Mouse (Mus musculus) forebrain, postnatal 0 days (tissue): ENCODE results near the gene Trarg1. TPM values are rescaled to one million over a fixed set of nuclear protein-coding genes. Genes with fewer than 3 reads are reported as not detected.

Experiments
- ATAC-seq: fragments of 200-750 bp; cut with Nextera tagmentation; 2 replicates; pipeline ENCODE4 v1.8.0; 2017; ENCODE audit warnings: mild to moderate bottlenecking, moderate library complexity
- DNase-seq: peaks from one replicate; pipeline ENCODE4 v3.0.0-alpha.2; 2015
- H3K27ac ChIP-seq: fragments of 300-500 bp; sonication (generic); 2 replicates; pipeline ENCODE4 v1.5.1; 2014; ENCODE audit warnings: low read depth, mild to moderate bottlenecking, antibody characterized with exemption, low read length, moderate library complexity, mixed read lengths
- H3K27me3 ChIP-seq: fragments of 300-500 bp; sonication (generic); 2 replicates; pipeline ENCODE4 v1.6.1; 2014; ENCODE audit warnings: mild to moderate bottlenecking, low read length, mixed read lengths; ENCODE audit not compliant: insufficient read depth
- H3K36me3 ChIP-seq: fragments of 300-500 bp; sonication (generic); 2 replicates; pipeline ENCODE4 v1.6.1; 2014; ENCODE audit warnings: mild to moderate bottlenecking, moderate library complexity; ENCODE audit not compliant: insufficient read depth
- H3K4me1 ChIP-seq: fragments of 300-500 bp; sonication (generic); 2 replicates; pipeline ENCODE4 v1.6.1; 2014; ENCODE audit warnings: antibody characterized with exemption; ENCODE audit not compliant: insufficient read depth
- H3K4me2 ChIP-seq: fragments of 300-500 bp; sonication (generic); 2 replicates; pipeline ENCODE4 v1.6.1; 2014; ENCODE audit warnings: low read depth, mild to moderate bottlenecking, moderate library complexity
- H3K4me3 ChIP-seq: fragments of 300-500 bp; sonication (generic); 2 replicates; pipeline ENCODE4 v1.5.1; 2014; ENCODE audit warnings: low read depth, low read length, mixed read lengths
- H3K9ac ChIP-seq: fragments of 300-500 bp; sonication (generic); 2 replicates; pipeline ENCODE4 v1.6.1; 2014; ENCODE audit warnings: mild to moderate bottlenecking
- H3K9me3 ChIP-seq: fragments of 300-500 bp; sonication (generic); 2 replicates; pipeline ENCODE4 v1.6.1; 2016; ENCODE audit warnings: low read length
- CTCF ChIP-seq: sonication (generic); IDR thresholded peaks from 2 replicates; pipeline ENCODE4 v1.5.1; 2016; ENCODE audit warnings: antibody characterized with exemption, control low read depth, low read depth
- WGBS: fragments of 180-500 bp; shearing (Covaris S2); extraction: QIAGEN DNeasy Blood & Tissue Kit; methylation state at CpG from one replicate; pipeline ENCODE4 v1.1.7; 2014; 5-methylcytosine and 5-hydroxymethylcytosine counted together
- polyA plus RNA-seq: library from polyadenylated mRNA; unstranded; fragments of >200 nt; fragmentation: Nextera tagmentation; extraction: Ambion mirVana; gene quantifications from 2 replicates; pipeline ENCODE4 v1.2.1, GENCODE M21; 2015
- total RNA-seq: library from RNA; depleted of rRNA; stranded (reverse); fragments of >200 nt; gene quantifications from 2 replicates; pipeline ENCODE4 v1.2.3, GENCODE M21; 2014; rRNA removed

The Trarg1 gene
- total and polyA plus RNA-seq, 2 experiments from 2014 or later: 0.19 to 0.40 TPM

GRCm38 (mm10) chr11:76734560-76734959 is 55.0 kb downstream of the Trarg1 start:
- Histone ChIP-seq H3K4me1 (no peaks in the 10 kb centered on the region), H3K36me3 (peaks cover 47% of the 10 kb centered on the region), H3K27ac (no peak overlapping the region), H3K4me2 (no peak overlapping the region), H3K9me3 (no peaks in the 10 kb centered on the region), H3K9ac (no peak overlapping the region), H3K27me3 (no peaks in the 10 kb centered on the region), H3K4me3 (no peak overlapping the region)
- 62% methylated on average over 3 of the region's 3 CpGs for WGBS
- ATAC-seq (no peak), DNase-seq (no peak)
- no peak for TF ChIP-seq CTCF

- ATAC-seq: no peak
- H3K4me3 ChIP-seq: no peak overlapping the region
- H3K4me1 ChIP-seq: no peaks in the 10 kb centered on the region
- DNase-seq: no peak
- H3K36me3 ChIP-seq: peaks cover 45% of the 10 kb centered on the region
- TF ChIP-seq CTCF: no peak
- H3K27ac ChIP-seq: no peak overlapping the region
- 84% methylated on average over 4 of the region's 4 CpGs for WGBS
- H3K9ac ChIP-seq: no peak overlapping the region
- no peaks in the 10 kb centered on the region for H3K9me3 ChIP-seq
- no peak overlapping the region for H3K4me2 ChIP-seq
- H3K27me3 ChIP-seq: no peaks in the 10 kb centered on the region
Observed at GRCm38 (mm10) chr11:76735753-76736324, 56.2 kb downstream of the Trarg1 start.

DNA sequence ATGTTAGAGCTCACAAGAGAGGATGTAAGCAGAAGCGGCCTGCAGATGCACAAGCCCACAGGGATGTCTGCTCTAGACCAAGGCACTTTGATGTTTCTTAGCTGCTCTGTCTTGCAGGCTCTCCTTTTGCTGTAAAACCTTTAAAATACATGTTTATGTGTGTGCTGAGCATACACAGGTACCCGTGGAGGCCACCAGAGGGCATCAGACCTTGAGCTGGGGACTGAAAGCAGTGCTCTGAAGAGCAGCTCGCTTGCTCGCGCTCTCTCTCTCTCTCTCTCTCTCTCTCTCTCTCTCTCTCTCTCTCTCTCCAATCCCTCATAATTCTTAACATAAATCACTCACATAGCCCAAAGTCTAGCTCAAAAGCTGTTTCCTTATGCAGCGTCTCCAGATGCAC is 59.5 kb downstream of the Trarg1 start:
- Histone ChIP-seq H3K9me3 (no peaks in the 10 kb centered on the region), H3K4me3 (no peak overlapping the region), H3K4me1 (no peaks in the 10 kb centered on the region), H3K9ac (no peak overlapping the region), H3K4me2 (no peak overlapping the region), H3K27me3 (no peaks in the 10 kb centered on the region), H3K27ac (no peak overlapping the region), H3K36me3 (peaks cover 41% of the 10 kb centered on the region)
- DNase-seq (peak; percentile 22), ATAC-seq (no peak; the same call in 1 of the 2 replicates)
- peak; percentile 57 for TF ChIP-seq CTCF
- whole genome bisulfite sequencing: 78% methylated on average over 6 of the region's 6 CpGs

DNA sequence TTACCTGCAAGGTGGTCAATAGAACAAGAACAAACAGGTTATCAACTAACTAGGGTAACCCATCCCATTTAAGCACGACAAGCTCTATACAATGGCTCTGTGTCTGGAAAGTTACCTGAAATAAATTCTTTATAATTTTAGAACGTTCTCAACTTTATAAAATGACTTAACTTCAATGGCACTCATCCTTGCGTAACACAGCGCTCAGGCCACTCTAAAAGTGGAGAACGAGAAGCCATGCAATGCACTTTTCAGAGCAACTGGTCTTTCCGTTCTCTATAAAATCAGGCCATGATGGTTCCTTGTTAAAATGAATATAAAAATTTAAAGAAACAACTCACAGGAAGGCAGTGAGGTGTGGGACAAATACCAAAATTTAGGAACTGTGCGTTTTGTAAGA is 62.9 kb downstream of the Trarg1 start:
- Histone ChIP-seq H3K36me3 (peaks cover 43% of the 10 kb centered on the region), H3K9me3 (no peaks in the 10 kb centered on the region)
- no peak for DNase-seq

GRCm38 (mm10) chr11:76744550-76744949 is 64.9 kb downstream of the Trarg1 start:
- ATAC-seq (peak; percentile 40), DNase-seq (peak; percentile 74)
- Histone ChIP-seq H3K4me3 (no peak overlapping the region), H3K4me2 (no peak overlapping the region), H3K27me3 (no peaks in the 10 kb centered on the region), H3K36me3 (peaks cover 59% of the 10 kb centered on the region), H3K27ac (no peak overlapping the region), H3K4me1 (no peaks in the 10 kb centered on the region), H3K9ac (no peak overlapping the region), H3K9me3 (no peaks in the 10 kb centered on the region)
- WGBS: 54% methylated on average over 7 of the region's 7 CpGs
- peak; percentile 67 for TF ChIP-seq CTCF

More for the DNA sequence above, 62.9 kb downstream of the Trarg1 start:
- no peaks in the 10 kb centered on the region for H3K4me1 ChIP-seq
- 99% methylated on average over 7 of the region's 7 CpGs for WGBS
- no peak overlapping the region for H3K9ac ChIP-seq
- no peak overlapping the region for H3K4me2 ChIP-seq
- TF ChIP-seq CTCF: no peak
- no peak for ATAC-seq
- H3K27ac ChIP-seq: no peak overlapping the region
- H3K27me3 ChIP-seq: no peaks in the 10 kb centered on the region
- no peak overlapping the region for H3K4me3 ChIP-seq

DNA sequence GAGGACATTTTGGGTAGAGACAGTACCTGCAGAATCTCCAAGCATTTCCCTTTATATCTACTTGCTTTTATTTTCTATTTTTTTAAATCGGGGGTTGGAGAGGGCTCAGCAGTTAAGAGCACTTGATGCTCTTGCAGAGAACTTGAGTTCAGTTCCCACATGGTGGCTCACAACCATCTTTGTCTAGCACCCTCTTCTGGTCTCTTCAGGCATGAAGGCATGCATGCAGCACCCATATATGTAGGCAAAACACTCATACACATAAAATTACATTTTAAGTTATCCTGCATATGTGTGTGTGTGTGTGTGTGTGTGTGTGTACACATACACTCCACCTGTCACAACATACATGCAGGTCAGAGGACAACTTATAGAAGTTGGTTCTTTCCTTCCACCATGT is 66.3 kb downstream of the Trarg1 start:
- no peak for DNase-seq
- peaks cover 63% of the 10 kb centered on the region for H3K36me3 ChIP-seq

More for the DNA sequence above, 66.3 kb downstream of the Trarg1 start:
- Histone ChIP-seq H3K4me3 (no peak overlapping the region), H3K27me3 (no peaks in the 10 kb centered on the region), H3K9ac (no peak overlapping the region), H3K27ac (no peak overlapping the region), H3K4me2 (no peak overlapping the region), H3K4me1 (no peaks in the 10 kb centered on the region), H3K9me3 (no peaks in the 10 kb centered on the region)
- WGBS: 97% methylated on average over 1 of the region's 1 CpGs
- no peak for TF ChIP-seq CTCF
- ATAC-seq: no peak

Other genes starting within 250 kb of the Trarg1 start
- 241 and 262 TPM in 2 replicates for gene Abr, start 57.5 kb upstream of the Trarg1 start, total RNA-seq
- gene Abr, start 57.5 kb upstream of the Trarg1 start, polyA plus RNA-seq: 99.1 and 110 TPM in 2 replicates
- gene Bhlha9, start 7.3 kb upstream of the Trarg1 start, total RNA-seq: 0.62 and 0.92 TPM in 2 replicates
- gene Bhlha9, start 7.3 kb upstream of the Trarg1 start, polyA plus RNA-seq: 0.97 and 1.8 TPM in 2 replicates
- gene Gosr1, start 83.8 kb downstream of the Trarg1 start, total RNA-seq: 25.4 and 35.0 TPM in 2 replicates
- gene Gosr1, start 83.8 kb downstream of the Trarg1 start, polyA plus RNA-seq: 21.5 and 22.0 TPM in 2 replicates
- gene Cpd, start 167.2 kb downstream of the Trarg1 start, total RNA-seq: 35.5 and 44.0 TPM in 2 replicates
- 3.9 and 5.6 TPM in 2 replicates for gene Cpd, start 167.2 kb downstream of the Trarg1 start, polyA plus RNA-seq
- not detected in 2 replicates for gene Tmigd1, start 222.4 kb downstream of the Trarg1 start, total RNA-seq
- 0.13 TPM in 1 of 2 replicates, not detected in the other for gene Tmigd1, start 222.4 kb downstream of the Trarg1 start, polyA plus RNA-seq
- 98.1 and 106 TPM in 2 replicates for gene Blmh, start 245.0 kb downstream of the Trarg1 start, total RNA-seq
- 91.1 and 111 TPM in 2 replicates for gene Blmh, start 245.0 kb downstream of the Trarg1 start, polyA plus RNA-seq